Mouse (Mus musculus): ENCODE data around the gene Ap1s1. TPM values are rescaled to one million over a fixed set of nuclear protein-coding genes. Genes with fewer than 3 reads are reported as not detected.

Ap1s1 gene
- polyA plus RNA-seq (2016; fragmentation: Nextera tagmentation; extraction: Ambion mirVana) = 119 and 121 TPM in 2 replicates

GRCm38 (mm10) chr5:137045402-137046323 is at the start of gene Ap1s1:
TSS of gene Ap1s1 (minus strand) at chr5:137046135.
- WGBS (ENCODE audit: insufficient replicate concordance) = under 1% methylated on average over 48 of the region's 48 CpGs
- H3K9ac ChIP-seq = peak within 1 kb of the TSS; percentile 82
- H3K4me3 ChIP-seq = peak within 1 kb of the TSS; percentile 79
- peaks cover 22% of the 10 kb centered on the region for H3K4me1 ChIP-seq
- peaks cover 31% of the 10 kb centered on the region for H3K36me3 ChIP-seq
- H3K9me3 ChIP-seq (replicated peaks) = no peaks in the 10 kb centered on the region
- peak; percentile 86 for ATAC-seq
- peak within 1 kb of the TSS; percentile 86 for H3K4me2 ChIP-seq
- H3K27ac ChIP-seq = peak within 1 kb of the TSS; percentile 69
- H3K27me3 ChIP-seq (replicated peaks) = peaks cover 17% of the 10 kb centered on the region

- no peaks in the 10 kb centered on the region for H3K36me3 ChIP-seq
- no peaks in the 10 kb centered on the region for H3K27me3 ChIP-seq (replicated peaks)
- H3K4me1 ChIP-seq = peaks cover 47% of the 10 kb centered on the region
- no peak overlapping the region for H3K9ac ChIP-seq
- no peak overlapping the region for H3K4me2 ChIP-seq
- WGBS (ENCODE audit: insufficient replicate concordance) = 57% methylated on average over 10 of the region's 10 CpGs
- no peak overlapping the region for H3K4me3 ChIP-seq
- no peaks in the 10 kb centered on the region for H3K9me3 ChIP-seq (replicated peaks)
- ATAC-seq = no peak
- H3K27ac ChIP-seq = no peak overlapping the region
Observed at GRCm38 (mm10) chr5:137095135-137095534, 49.2 kb upstream of the Ap1s1 start.

- H3K9ac ChIP-seq = no peak overlapping the region
- WGBS (ENCODE audit: insufficient replicate concordance) = 65% methylated on average over 9 of the region's 9 CpGs
- H3K36me3 ChIP-seq = no peaks in the 10 kb centered on the region
- ATAC-seq = no peak
- H3K4me3 ChIP-seq = no peak overlapping the region
- H3K9me3 ChIP-seq (replicated peaks) = 0 out of 2 replicates have a peak, but pooled peaks cover 1% of the 10 kb centered on the region
- no peaks in the 10 kb centered on the region for H3K27me3 ChIP-seq (replicated peaks)
- no peak overlapping the region for H3K27ac ChIP-seq
- peaks cover 34% of the 10 kb centered on the region for H3K4me1 ChIP-seq
- H3K4me2 ChIP-seq = no peak overlapping the region
Observed at GRCm38 (mm10) chr5:137093720-137094119, 47.8 kb upstream of the Ap1s1 start.

- no peaks in the 10 kb centered on the region for H3K36me3 ChIP-seq
- 0 out of 2 replicates have a peak, but pooled peaks cover 4% of the 10 kb centered on the region for H3K9me3 ChIP-seq (replicated peaks)
- no peak overlapping the region for H3K27ac ChIP-seq
- WGBS (ENCODE audit: insufficient replicate concordance) = 52% methylated on average over 6 of the region's 6 CpGs
- H3K4me3 ChIP-seq = no peak overlapping the region
- no peaks in the 10 kb centered on the region for H3K27me3 ChIP-seq (replicated peaks)
- no peak overlapping the region for H3K4me2 ChIP-seq
- peaks cover 24% of the 10 kb centered on the region for H3K4me1 ChIP-seq
- H3K9ac ChIP-seq = no peak overlapping the region
- ATAC-seq = no peak; the same call in 1 of the 2 replicates
Observed at GRCm38 (mm10) chr5:137091560-137091959, 45.6 kb upstream of the Ap1s1 start.

GRCm38 (mm10) chr5:137090870-137091269 is 44.9 kb upstream of the Ap1s1 start:
- Histone ChIP-seq H3K4me2 (no peak overlapping the region), H3K27me3 (replicated peaks) (no peaks in the 10 kb centered on the region), H3K9ac (no peak overlapping the region), H3K9me3 (replicated peaks) (0 out of 2 replicates have a peak, but pooled peaks cover 6% of the 10 kb centered on the region), H3K27ac (no peak overlapping the region), H3K4me1 (peaks cover 26% of the 10 kb centered on the region), H3K36me3 (no peaks in the 10 kb centered on the region), H3K4me3 (no peak overlapping the region)
- 67% methylated on average over 10 of the region's 10 CpGs for WGBS (ENCODE audit: insufficient replicate concordance)
- no peak for ATAC-seq

- Histone ChIP-seq H3K36me3 (no peaks in the 10 kb centered on the region), H3K4me3 (no peak overlapping the region), H3K4me1 (peaks cover 34% of the 10 kb centered on the region), H3K27ac (no peak overlapping the region), H3K9ac (no peak overlapping the region), H3K9me3 (replicated peaks) (0 out of 2 replicates have a peak, but pooled peaks cover 8% of the 10 kb centered on the region), H3K4me2 (no peak overlapping the region), H3K27me3 (replicated peaks) (no peaks in the 10 kb centered on the region)
- no peak for ATAC-seq
- WGBS (ENCODE audit: insufficient replicate concordance) = 76% methylated on average over 8 of the region's 8 CpGs
Observed at GRCm38 (mm10) chr5:137087410-137087809, 41.5 kb upstream of the Ap1s1 start.

GRCm38 (mm10) chr5:137085731-137086130 is 39.8 kb upstream of the Ap1s1 start:
- Histone ChIP-seq H3K9me3 (replicated peaks) (0 out of 2 replicates have a peak, but pooled peaks cover 8% of the 10 kb centered on the region), H3K9ac (no peak overlapping the region), H3K27ac (peak overlapping the region; percentile 81), H3K4me1 (peaks cover 27% of the 10 kb centered on the region), H3K4me3 (no peak overlapping the region), H3K4me2 (no peak overlapping the region), H3K27me3 (replicated peaks) (no peaks in the 10 kb centered on the region), H3K36me3 (no peaks in the 10 kb centered on the region)
- WGBS (ENCODE audit: insufficient replicate concordance) = 71% methylated on average over 3 of the region's 3 CpGs
- ATAC-seq = no peak

GRCm38 (mm10) chr5:137085021-137085420 is 39.1 kb upstream of the Ap1s1 start:
- Histone ChIP-seq H3K9me3 (replicated peaks) (0 out of 2 replicates have a peak, but pooled peaks cover 8% of the 10 kb centered on the region), H3K4me1 (peaks cover 29% of the 10 kb centered on the region), H3K9ac (peak overlapping the region; percentile 29; the same call in 1 of the 2 replicates), H3K27me3 (replicated peaks) (no peaks in the 10 kb centered on the region), H3K36me3 (no peaks in the 10 kb centered on the region), H3K4me3 (no peak overlapping the region), H3K4me2 (peak overlapping the region; percentile 28), H3K27ac (peak overlapping the region; percentile 81)
- peak; percentile 95 for ATAC-seq
- 39% methylated on average over 6 of the region's 6 CpGs for WGBS (ENCODE audit: insufficient replicate concordance)

- Histone ChIP-seq H3K4me3 (no peak overlapping the region), H3K9me3 (replicated peaks) (0 out of 2 replicates have a peak, but pooled peaks cover 4% of the 10 kb centered on the region), H3K4me1 (peaks cover 45% of the 10 kb centered on the region), H3K27me3 (replicated peaks) (no peaks in the 10 kb centered on the region), H3K36me3 (no peaks in the 10 kb centered on the region), H3K4me2 (no peak overlapping the region), H3K27ac (no peak overlapping the region), H3K9ac (no peak overlapping the region)
- no peak for ATAC-seq
- 72% methylated on average over 4 of the region's 4 CpGs for WGBS (ENCODE audit: insufficient replicate concordance)
Observed at GRCm38 (mm10) chr5:137083051-137083450, 37.1 kb upstream of the Ap1s1 start.

- H3K4me2 ChIP-seq = no peak overlapping the region
- H3K4me1 ChIP-seq = peaks cover 57% of the 10 kb centered on the region
- H3K36me3 ChIP-seq = no peaks in the 10 kb centered on the region
- 0 out of 2 replicates have a peak, but pooled peaks have one; percentile 31 for ATAC-seq
- H3K4me3 ChIP-seq = no peak overlapping the region
- no peak overlapping the region for H3K9ac ChIP-seq
- no peaks in the 10 kb centered on the region for H3K27me3 ChIP-seq (replicated peaks)
- no peaks in the 10 kb centered on the region for H3K9me3 ChIP-seq (replicated peaks)
- WGBS (ENCODE audit: insufficient replicate concordance) = 60% methylated on average over 5 of the region's 5 CpGs
- no peak overlapping the region for H3K27ac ChIP-seq
Observed at GRCm38 (mm10) chr5:137079849-137080248, 33.9 kb upstream of the Ap1s1 start.

- H3K4me3 ChIP-seq = no peak overlapping the region
- H3K36me3 ChIP-seq = no peaks in the 10 kb centered on the region
- no peak overlapping the region for H3K4me2 ChIP-seq
- H3K9me3 ChIP-seq (replicated peaks) = no peaks in the 10 kb centered on the region
- peaks cover 49% of the 10 kb centered on the region for H3K4me1 ChIP-seq
- 0 out of 2 replicates have a peak overlapping the region, but pooled peaks have one; percentile 22 for H3K27ac ChIP-seq
- no peaks in the 10 kb centered on the region for H3K27me3 ChIP-seq (replicated peaks)
- WGBS (ENCODE audit: insufficient replicate concordance) = 50% methylated on average over 6 of the region's 6 CpGs
- H3K9ac ChIP-seq = no peak overlapping the region
- no peak for ATAC-seq
Observed at GRCm38 (mm10) chr5:137078616-137079015, 32.7 kb upstream of the Ap1s1 start.

GRCm38 (mm10) chr5:137078041-137078440 is 32.1 kb upstream of the Ap1s1 start:
- no peak overlapping the region for H3K27ac ChIP-seq
- H3K9ac ChIP-seq = no peak overlapping the region
- H3K36me3 ChIP-seq = no peaks in the 10 kb centered on the region
- ATAC-seq = no peak
- H3K27me3 ChIP-seq (replicated peaks) = no peaks in the 10 kb centered on the region
- no peaks in the 10 kb centered on the region for H3K9me3 ChIP-seq (replicated peaks)
- H3K4me2 ChIP-seq = no peak overlapping the region
- H3K4me1 ChIP-seq = peaks cover 52% of the 10 kb centered on the region
- WGBS (ENCODE audit: insufficient replicate concordance) = 81% methylated on average over 14 of the region's 14 CpGs
- no peak overlapping the region for H3K4me3 ChIP-seq

Data from liver, embryonic 12.5 days (tissue).